Mouse (Mus musculus) embryonic facial prominence, embryonic 12.5 days (tissue): ENCODE measurements at regions not wholly inside any gene's neighbourhood (a gene's known extent, or its start where the extent isn't known, plus 50 kb on each side); places are given as distances from the start of the nearest gene placed in this dataset.

Experiments used
- ATAC-seq: fragments of 200-750 bp; cut with Nextera tagmentation; 2 replicates; pipeline ENCODE4 v1.8.0; 2017; ENCODE audit not compliant: insufficient number of reproducible peaks, insufficient read depth, low FRiP score, low TSS enrichment
- H3K27ac ChIP-seq: fragments of 300-500 bp; sonication (generic); 2 replicates; pipeline ENCODE4 v1.5.1; 2016; ENCODE audit warnings: mild to moderate bottlenecking
- H3K27me3 ChIP-seq: fragments of 300-500 bp; sonication (generic); 2 replicates; pipeline ENCODE4 v1.6.1; 2016; ENCODE audit warnings: mild to moderate bottlenecking, moderate library complexity
- H3K36me3 ChIP-seq: fragments of 300-500 bp; sonication (generic); 2 replicates; pipeline ENCODE4 v1.6.1; 2016; ENCODE audit warnings: mild to moderate bottlenecking
- H3K4me1 ChIP-seq: fragments of 300-500 bp; sonication (generic); 2 replicates; pipeline ENCODE4 v1.6.1; 2016
- H3K4me2 ChIP-seq: fragments of 300-500 bp; sonication (generic); replicated peaks from 2 replicates; pipeline ENCODE4 v1.6.1; 2016; ENCODE audit warnings: mild to moderate bottlenecking, moderate library complexity
- H3K4me3 ChIP-seq: fragments of 300-500 bp; sonication (generic); 2 replicates; pipeline ENCODE4 v1.5.1; 2016; ENCODE audit warnings: mild to moderate bottlenecking
- H3K9ac ChIP-seq: fragments of 300-500 bp; sonication (generic); 2 replicates; pipeline ENCODE4 v1.6.1; 2016; ENCODE audit warnings: mild to moderate bottlenecking, moderate library complexity
- H3K9me3 ChIP-seq: fragments of 300-500 bp; sonication (generic); 2 replicates; pipeline ENCODE4 v1.6.1; 2016; ENCODE audit warnings: mild to moderate bottlenecking, moderate library complexity
- WGBS: fragments of 180-500 bp; shearing (Covaris S2); methylation state at CpG from one replicate; pipeline ENCODE4 v1.1.7; 2016; 5-methylcytosine and 5-hydroxymethylcytosine counted together

GRCm38 (mm10) chr14:100600886-100601451, 316.5 kb upstream of the Klf12 start:
- H3K9ac ChIP-seq, result no peak overlapping the region
- H3K27ac ChIP-seq, result no peak overlapping the region
- H3K4me2 ChIP-seq, result no peak overlapping the region
- WGBS, result 55% methylated on average over 7 of the region's 7 CpGs
- no peak overlapping the region for H3K4me3 ChIP-seq
- no peaks in the 10 kb centered on the region for H3K27me3 ChIP-seq
- H3K9me3 ChIP-seq, result no peaks in the 10 kb centered on the region
- H3K4me1 ChIP-seq, result no peaks in the 10 kb centered on the region
- no peaks in the 10 kb centered on the region for H3K36me3 ChIP-seq
- ATAC-seq, result no peak

DNA sequence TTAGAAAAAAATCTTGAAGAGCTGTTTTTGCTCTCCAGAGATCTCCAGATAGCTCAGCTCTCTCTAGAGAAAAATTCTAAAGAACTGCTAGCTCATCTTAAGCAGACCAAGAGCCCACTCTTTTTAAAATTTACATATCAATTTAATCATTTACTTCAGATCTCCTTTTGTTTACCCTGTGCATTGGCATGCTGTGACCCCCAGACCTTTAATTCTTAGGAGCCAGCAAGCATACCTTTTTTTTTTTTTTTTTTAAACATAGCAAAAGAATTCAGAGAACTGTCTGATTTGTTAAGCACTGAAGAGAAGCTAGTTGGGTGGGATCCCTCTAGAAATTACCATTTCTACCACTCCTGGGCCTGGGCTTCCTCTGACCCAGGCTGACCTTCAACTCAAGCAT, 285.5 kb upstream of the Klf12 start:
- no peaks in the 10 kb centered on the region for H3K36me3 ChIP-seq
- no peaks in the 10 kb centered on the region for H3K4me1 ChIP-seq
- no peak for ATAC-seq
- H3K9ac ChIP-seq, result no peak overlapping the region
- H3K27me3 ChIP-seq, result no peaks in the 10 kb centered on the region
- H3K27ac ChIP-seq, result no peak overlapping the region
- H3K4me2 ChIP-seq, result no peak overlapping the region
- no peak overlapping the region for H3K4me3 ChIP-seq
- H3K9me3 ChIP-seq, result no peaks in the 10 kb centered on the region

GRCm38 (mm10) chr14:100561884-100562283, 277.4 kb upstream of the Klf12 start:
- WGBS, result 88% methylated on average over 3 of the region's 3 CpGs
- H3K4me2 ChIP-seq, result no peak overlapping the region
- ATAC-seq, result no peak
- H3K27ac ChIP-seq, result no peak overlapping the region
- no peak overlapping the region for H3K9ac ChIP-seq
- H3K36me3 ChIP-seq, result no peaks in the 10 kb centered on the region
- no peaks in the 10 kb centered on the region for H3K27me3 ChIP-seq
- no peak overlapping the region for H3K4me3 ChIP-seq
- H3K4me1 ChIP-seq, result peaks cover 5% of the 10 kb centered on the region
- no peaks in the 10 kb centered on the region for H3K9me3 ChIP-seq

DNA sequence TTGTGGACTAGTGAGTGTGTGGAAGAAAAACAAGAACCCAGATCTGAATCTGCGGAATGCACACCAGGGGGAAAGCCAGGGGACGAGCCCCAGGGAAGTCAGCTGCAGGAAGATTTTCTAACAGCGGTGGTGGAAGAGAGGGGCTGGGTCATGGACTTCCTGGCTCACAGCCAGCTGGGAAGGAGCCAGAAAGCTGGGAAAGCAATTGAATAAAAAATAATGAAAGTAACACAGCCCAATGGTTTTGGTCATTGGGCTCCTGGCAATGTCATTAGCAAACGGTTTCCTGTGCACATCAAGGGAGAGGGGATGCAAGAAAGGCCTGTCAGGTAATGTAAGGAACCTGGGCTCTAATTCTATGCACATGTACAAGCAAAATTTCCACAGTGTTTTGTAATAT, 273.9 kb upstream of the Klf12 start:
- no peak overlapping the region for H3K27ac ChIP-seq
- peak; percentile 60; the same call in 1 of the 2 replicates for ATAC-seq
- WGBS, result 4% methylated on average over 4 of the region's 4 CpGs

DNA sequence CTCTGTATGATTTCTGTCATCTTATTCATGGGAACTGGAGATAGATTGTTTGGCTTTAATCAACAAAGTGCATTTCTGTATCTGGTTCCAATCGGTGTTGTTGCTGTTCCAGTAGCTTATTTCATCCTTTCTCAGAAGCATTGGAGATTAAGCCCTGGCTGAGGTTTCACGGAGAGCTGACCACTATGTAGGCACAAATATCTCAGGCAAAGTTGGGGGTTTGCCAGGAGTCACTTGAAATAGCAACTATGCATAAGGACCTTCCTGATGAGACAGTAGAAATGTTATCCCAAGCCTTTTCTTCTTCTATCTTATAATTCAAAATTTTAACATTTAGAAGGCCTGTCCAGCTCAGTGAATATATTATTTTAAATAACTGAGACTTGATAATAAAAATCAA, 268.0 kb upstream of the Klf12 start:
- H3K4me1 ChIP-seq, result no peaks in the 10 kb centered on the region
- H3K9me3 ChIP-seq, result no peaks in the 10 kb centered on the region
- no peak overlapping the region for H3K4me3 ChIP-seq
- no peak for ATAC-seq
- WGBS, result 54% methylated on average over 2 of the region's 2 CpGs
- no peak overlapping the region for H3K27ac ChIP-seq
- H3K9ac ChIP-seq, result no peak overlapping the region
- H3K36me3 ChIP-seq, result no peaks in the 10 kb centered on the region
- H3K4me2 ChIP-seq, result no peak overlapping the region
- H3K27me3 ChIP-seq, result no peaks in the 10 kb centered on the region

More for the DNA sequence above, 273.9 kb upstream of the Klf12 start:
- no peak overlapping the region for H3K9ac ChIP-seq
- H3K36me3 ChIP-seq, result no peaks in the 10 kb centered on the region
- no peaks in the 10 kb centered on the region for H3K27me3 ChIP-seq
- peaks cover 5% of the 10 kb centered on the region for H3K4me1 ChIP-seq
- no peak overlapping the region for H3K4me3 ChIP-seq
- no peaks in the 10 kb centered on the region for H3K9me3 ChIP-seq
- no peak overlapping the region for H3K4me2 ChIP-seq

DNA sequence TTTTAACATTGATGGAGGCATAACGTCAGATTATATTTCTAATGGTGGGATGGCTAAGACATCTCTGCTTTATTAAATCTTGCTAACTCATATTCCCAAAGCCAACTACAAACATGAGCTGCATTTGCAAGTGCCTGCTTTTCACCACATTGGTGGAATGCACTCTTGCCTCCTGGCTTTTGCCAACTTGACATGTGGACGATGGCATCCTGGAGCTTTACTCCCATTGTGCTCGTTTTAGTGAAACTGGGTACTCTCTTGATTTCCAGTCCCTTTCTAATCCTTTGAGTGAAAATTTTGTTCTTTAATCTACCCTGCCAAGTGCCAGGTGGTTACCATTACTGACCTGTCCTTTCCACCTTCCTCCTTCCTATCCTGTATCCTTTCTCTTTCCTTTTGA, 265.8 kb upstream of the Klf12 start:
- H3K4me3 ChIP-seq, result no peak overlapping the region
- H3K27ac ChIP-seq, result no peak overlapping the region
- H3K36me3 ChIP-seq, result no peaks in the 10 kb centered on the region
- no peaks in the 10 kb centered on the region for H3K9me3 ChIP-seq
- no peaks in the 10 kb centered on the region for H3K27me3 ChIP-seq
- H3K4me2 ChIP-seq, result no peak overlapping the region
- no peaks in the 10 kb centered on the region for H3K4me1 ChIP-seq
- 71% methylated on average over 3 of the region's 3 CpGs for WGBS
- H3K9ac ChIP-seq, result no peak overlapping the region
- no peak for ATAC-seq

- Histone ChIP-seq H3K4me1 (no peaks in the 10 kb centered on the region), H3K27me3 (no peaks in the 10 kb centered on the region), H3K9me3 (no peaks in the 10 kb centered on the region), H3K27ac (no peak overlapping the region), H3K9ac (no peak overlapping the region), H3K36me3 (no peaks in the 10 kb centered on the region), H3K4me2 (no peak overlapping the region), H3K4me3 (no peak overlapping the region)
- no peak for ATAC-seq
- 88% methylated on average over 2 of the region's 2 CpGs for WGBS
Observed at GRCm38 (mm10) chr14:100530217-100530616, 245.7 kb upstream of the Klf12 start.

DNA sequence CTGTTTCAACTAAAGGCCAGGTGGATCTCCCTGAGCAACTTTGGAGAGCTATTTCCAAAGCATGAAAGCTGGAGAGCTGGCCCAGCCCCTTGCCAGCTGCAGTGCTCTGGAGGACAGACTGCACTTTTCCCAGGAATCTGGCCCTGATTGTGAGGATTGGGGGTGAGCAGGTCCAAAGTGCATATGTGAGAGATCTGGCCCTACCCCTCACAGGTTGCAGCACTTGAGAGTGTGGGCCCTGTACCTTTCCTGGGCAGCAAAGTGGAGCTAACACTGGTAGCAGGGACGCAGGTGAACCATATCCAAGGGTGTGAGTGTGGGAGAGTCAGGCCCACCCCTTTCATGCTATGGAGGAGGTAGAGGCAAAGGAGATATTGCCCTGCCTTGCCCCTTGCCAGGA, 245.3 kb upstream of the Klf12 start:
- Histone ChIP-seq H3K9me3 (no peaks in the 10 kb centered on the region), H3K9ac (no peak overlapping the region), H3K4me1 (no peaks in the 10 kb centered on the region), H3K36me3 (no peaks in the 10 kb centered on the region), H3K27ac (no peak overlapping the region), H3K4me3 (no peak overlapping the region), H3K27me3 (no peaks in the 10 kb centered on the region), H3K4me2 (no peak overlapping the region)
- 81% methylated on average over 1 of the region's 1 CpGs for WGBS
- no peak for ATAC-seq

GRCm38 (mm10) chr14:100509396-100509795, 224.9 kb upstream of the Klf12 start:
- Histone ChIP-seq H3K27ac (no peak overlapping the region), H3K4me3 (no peak overlapping the region)
- WGBS, result 16% methylated on average over 2 of the region's 2 CpGs

DNA sequence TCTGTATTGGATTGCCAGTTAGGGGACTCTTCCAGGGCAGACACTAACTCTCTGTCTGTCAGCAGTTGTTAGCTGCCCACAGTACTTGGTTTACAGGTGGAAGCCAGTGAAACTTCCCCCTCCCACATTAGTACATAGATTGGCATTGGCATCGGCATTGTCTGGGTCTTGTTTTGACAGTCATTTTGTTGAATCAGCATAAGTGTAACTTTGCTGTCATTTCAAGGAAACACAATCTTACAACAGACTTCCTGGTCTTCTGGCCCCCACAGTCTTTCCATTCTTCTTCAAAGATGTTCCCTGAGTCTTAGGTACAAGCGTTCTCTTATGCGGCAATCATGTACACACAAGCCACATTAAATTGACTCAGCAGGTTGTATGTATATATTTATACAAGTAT, 223.6 kb upstream of the Klf12 start:
- no peak for ATAC-seq
- Histone ChIP-seq H3K4me3 (no peak overlapping the region), H3K27ac (no peak overlapping the region), H3K4me1 (no peaks in the 10 kb centered on the region), H3K9me3 (no peaks in the 10 kb centered on the region), H3K9ac (no peak overlapping the region), H3K27me3 (no peaks in the 10 kb centered on the region), H3K4me2 (no peak overlapping the region), H3K36me3 (no peaks in the 10 kb centered on the region)
- WGBS, result 73% methylated on average over 3 of the region's 3 CpGs

More at GRCm38 (mm10) chr14:100509396-100509795, 224.9 kb upstream of the Klf12 start:
- Histone ChIP-seq H3K36me3 (no peaks in the 10 kb centered on the region), H3K4me2 (no peak overlapping the region), H3K4me1 (no peaks in the 10 kb centered on the region), H3K27me3 (no peaks in the 10 kb centered on the region), H3K9me3 (no peaks in the 10 kb centered on the region), H3K9ac (no peak overlapping the region)
- no peak for ATAC-seq

- Histone ChIP-seq H3K27ac (no peak overlapping the region), H3K4me3 (no peak overlapping the region), H3K36me3 (no peaks in the 10 kb centered on the region), H3K27me3 (no peaks in the 10 kb centered on the region), H3K9me3 (no peaks in the 10 kb centered on the region), H3K4me2 (no peak overlapping the region), H3K4me1 (no peaks in the 10 kb centered on the region), H3K9ac (no peak overlapping the region)
- ATAC-seq, result no peak
Observed at GRCm38 (mm10) chr14:100507616-100508015, 223.1 kb upstream of the Klf12 start.

- 86% methylated on average over 7 of the region's 7 CpGs for WGBS
- no peak overlapping the region for H3K9ac ChIP-seq
- ATAC-seq, result no peak
- H3K4me2 ChIP-seq, result no peak overlapping the region
- no peaks in the 10 kb centered on the region for H3K4me1 ChIP-seq
- no peaks in the 10 kb centered on the region for H3K27me3 ChIP-seq
- H3K4me3 ChIP-seq, result no peak overlapping the region
- H3K36me3 ChIP-seq, result no peaks in the 10 kb centered on the region
- H3K27ac ChIP-seq, result no peak overlapping the region
- H3K9me3 ChIP-seq, result no peaks in the 10 kb centered on the region
Observed at GRCm38 (mm10) chr14:100488837-100489236, 204.4 kb upstream of the Klf12 start.

GRCm38 (mm10) chr14:100485489-100485888, 201.0 kb upstream of the Klf12 start:
- no peaks in the 10 kb centered on the region for H3K36me3 ChIP-seq
- no peak overlapping the region for H3K4me2 ChIP-seq
- no peak overlapping the region for H3K27ac ChIP-seq
- WGBS, result 77% methylated on average over 3 of the region's 3 CpGs
- H3K4me1 ChIP-seq, result no peaks in the 10 kb centered on the region
- H3K9me3 ChIP-seq, result no peaks in the 10 kb centered on the region
- H3K9ac ChIP-seq, result no peak overlapping the region
- no peaks in the 10 kb centered on the region for H3K27me3 ChIP-seq
- ATAC-seq, result no peak
- H3K4me3 ChIP-seq, result no peak overlapping the region
